Mouse (Mus musculus) right cerebral cortex, adult 2 months (tissue): ENCODE data around the gene Slc6a16.
"Not testable (repeated sequence)": the region's sequence is repeated elsewhere in the genome, so short reads cannot be mapped to it uniquely, and the experiment has no call there.

Source experiments
- DNase-seq, 2 experiments: peaks; one replicate each; pipeline ENCODE4 v3.0.0; 2021 to 2022; ENCODE audit warnings: low spot score in 2 of 2

The Slc6a16 gene

DNA sequence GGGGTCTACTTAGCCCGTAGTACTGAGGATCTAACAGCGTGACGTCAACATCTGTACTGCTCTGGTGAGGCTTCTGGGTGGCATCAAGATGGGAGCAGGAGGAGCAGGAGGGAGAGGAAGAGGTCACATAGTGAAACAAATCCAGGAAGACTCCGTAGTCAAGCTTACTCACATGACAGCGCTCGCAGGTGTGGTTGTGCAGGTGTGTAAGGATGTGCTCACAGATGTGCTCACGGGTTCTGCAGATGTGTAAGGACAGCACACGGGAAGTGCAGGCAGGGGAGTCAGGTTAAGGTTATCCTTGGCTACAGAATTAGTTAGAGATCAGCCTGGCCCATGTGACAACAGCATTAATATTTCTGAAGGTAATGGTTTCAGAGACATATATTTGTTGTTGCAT is 12.9 kb downstream of the Slc6a16 start:
- DNase-seq: no peak

GRCm38 (mm10) chr7:45255822-45256221 is 14.9 kb downstream of the Slc6a16 start:
- DNase-seq: not testable (repeated sequence)

GRCm38 (mm10) chr7:45257063-45257840 is 16.4 kb downstream of the Slc6a16 start:
- peak; percentile 55 to 63 for DNase-seq

DNA sequence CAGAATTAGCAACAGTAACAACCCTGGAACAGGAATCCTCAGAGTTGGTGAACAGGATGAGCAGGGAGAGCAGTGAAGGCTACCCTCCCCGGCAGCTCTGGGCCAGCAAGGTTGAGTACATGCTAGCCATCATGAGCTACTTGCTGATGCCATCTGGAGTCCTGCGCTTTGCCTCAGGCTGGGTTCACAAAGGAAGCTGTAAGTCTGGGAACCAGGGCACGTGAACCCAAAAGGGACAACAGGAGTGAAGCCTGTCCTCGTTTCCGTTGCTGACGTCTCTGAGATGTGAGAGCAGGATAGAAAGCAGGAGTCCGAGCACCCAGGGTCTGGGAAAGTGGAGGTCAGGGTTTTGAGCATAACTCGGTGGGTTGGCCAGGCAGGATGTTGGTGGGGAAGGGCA is 18.4 kb downstream of the Slc6a16 start:
- no peak for DNase-seq

DNA sequence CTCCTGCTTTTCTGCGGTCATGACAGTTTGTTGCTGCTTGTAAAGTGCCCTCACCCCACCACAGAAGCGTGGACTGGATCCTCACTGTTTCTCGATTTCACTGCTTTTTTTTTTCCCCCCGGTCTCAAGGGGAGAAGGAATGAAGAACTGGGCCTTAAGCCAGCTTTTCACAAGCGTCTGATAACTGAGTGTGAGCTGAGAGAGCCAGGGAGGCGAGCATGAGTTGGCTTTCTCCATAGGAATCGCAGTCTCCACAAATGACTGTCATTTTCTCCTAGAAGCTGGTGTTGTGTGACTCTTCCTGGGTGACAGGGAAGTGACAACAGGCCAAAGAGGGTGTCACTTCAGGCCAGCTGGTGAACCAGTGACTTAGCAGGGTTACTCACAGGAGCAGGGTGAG is 21.4 kb downstream of the Slc6a16 start:
- DNase-seq: no peak

GRCm38 (mm10) chr7:45263006-45263607 is 22.2 kb downstream of the Slc6a16 start:
- DNase-seq: no peak

DNA sequence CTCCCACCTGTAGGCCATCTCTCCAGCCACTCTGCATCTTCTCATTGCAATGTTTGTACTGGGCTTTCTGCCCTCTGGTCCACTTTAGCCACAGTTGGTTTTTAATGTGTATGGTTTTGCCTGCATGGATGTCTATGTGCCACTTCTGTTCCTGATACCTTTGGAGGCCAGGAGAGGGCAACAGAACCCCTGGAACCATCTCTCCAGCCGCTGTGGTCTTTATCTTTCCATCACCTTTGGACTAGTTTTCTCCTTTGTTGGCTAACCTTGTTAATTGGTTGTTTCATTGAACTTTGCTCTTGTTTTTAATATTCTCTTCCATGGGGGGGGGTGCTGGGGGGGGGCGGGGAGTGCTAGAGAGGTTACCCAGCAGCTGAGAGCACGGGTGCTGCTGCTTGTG is 23.5 kb downstream of the Slc6a16 start:
- no peak for DNase-seq

DNA sequence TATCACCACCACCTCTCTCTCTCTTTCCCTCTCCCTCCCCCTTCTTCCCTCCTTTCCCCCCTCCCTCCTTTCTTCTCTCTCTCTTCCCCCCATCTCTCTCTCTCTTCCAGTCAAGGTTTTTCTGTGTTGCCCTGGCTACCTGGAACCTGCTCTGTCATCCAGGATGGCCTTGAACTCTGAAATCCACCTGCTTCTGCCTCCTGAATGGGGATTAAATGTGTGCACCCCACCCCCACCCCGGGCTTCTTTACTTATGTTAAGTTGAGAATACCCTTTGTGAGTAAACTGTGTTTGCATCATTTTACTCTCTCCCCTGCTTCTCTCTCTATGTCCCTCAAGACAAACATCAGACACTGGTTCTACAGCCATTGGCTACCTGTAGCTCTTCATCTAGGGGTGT is 24.6 kb downstream of the Slc6a16 start:
- no peak for DNase-seq

- DNase-seq: no peak
These were observed 32.0 kb downstream of the Slc6a16 start for GRCm38 (mm10) chr7:45272786-45273412.

DNA sequence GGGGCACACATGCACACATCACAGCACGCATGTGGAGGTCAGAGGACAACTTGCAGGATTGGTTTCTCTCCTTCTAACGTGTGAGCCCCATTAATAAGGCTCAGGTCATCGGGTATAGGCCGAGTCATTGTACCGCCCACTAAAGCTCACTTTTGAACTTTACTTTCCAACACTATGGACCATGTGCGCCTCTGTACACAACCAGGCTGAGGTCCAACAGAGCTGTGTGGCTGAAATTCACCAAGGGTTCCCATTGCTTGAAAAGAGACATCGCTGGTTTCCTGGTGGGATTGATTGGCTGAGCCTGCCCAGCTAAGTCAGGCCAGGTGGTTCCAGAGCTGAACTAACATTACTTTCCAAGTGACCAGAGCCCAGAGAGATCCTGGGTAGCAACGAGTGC is 32.8 kb downstream of the Slc6a16 start:
- no peak for DNase-seq

DNA sequence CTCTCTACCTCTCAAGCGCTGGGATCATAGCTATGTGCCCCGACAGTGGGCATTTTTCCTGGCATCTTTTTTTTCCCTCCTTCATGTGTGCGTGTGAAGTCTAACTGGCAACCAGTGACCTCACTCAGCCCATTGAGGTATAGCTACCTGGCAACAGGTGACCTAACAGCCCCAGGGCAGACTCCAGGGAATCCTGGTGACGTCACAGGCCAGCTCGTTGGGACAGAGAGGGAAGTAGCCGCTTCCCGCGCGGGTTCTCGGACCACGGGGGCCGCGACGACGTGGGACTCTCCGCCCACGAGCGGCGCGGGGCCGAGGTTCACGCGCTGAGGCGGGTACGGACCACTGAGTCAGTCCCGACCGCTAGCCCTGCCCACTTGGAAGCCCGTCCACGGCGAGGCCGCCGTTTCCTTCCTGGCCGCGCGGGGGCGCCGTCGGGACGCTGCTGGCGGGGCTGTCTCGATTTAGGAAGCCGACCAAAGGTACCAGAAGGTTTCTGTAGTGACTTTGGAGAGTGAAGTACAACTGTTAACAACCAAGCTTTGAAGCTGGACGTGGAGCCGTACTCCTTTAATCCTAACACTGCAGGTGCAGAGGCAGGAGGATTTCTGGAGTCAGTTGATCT is 36.4 kb downstream of the Slc6a16 start, which contains the start of gene Slc6a21:
Slc6a21 (plus strand) TSS at position 378 of the 625 bp plus-strand sequence.
- DNase-seq: peak; percentile 75 to 76

DNA sequence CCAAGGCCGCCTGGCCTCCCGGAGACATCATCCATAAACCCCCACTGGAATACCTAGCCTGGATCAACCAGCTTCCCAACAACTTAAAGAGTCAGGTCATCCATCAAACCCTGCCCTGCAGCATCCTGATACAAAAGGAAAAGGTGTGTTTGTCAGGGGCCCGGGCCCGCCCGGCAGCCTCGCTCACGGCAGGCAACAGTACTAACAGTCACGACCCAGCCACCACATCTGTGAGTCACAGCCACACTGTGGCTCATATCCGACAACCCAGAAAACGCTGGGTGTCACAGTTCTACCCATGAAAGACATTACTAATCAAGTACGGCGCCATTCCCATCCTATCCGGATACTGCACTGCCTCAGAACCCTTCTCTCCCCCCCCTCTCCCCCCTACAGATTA is 45.6 kb downstream of the Slc6a16 start:
- DNase-seq: no peak

- no peak for DNase-seq
These were observed 55.7 kb downstream of the Slc6a16 start for GRCm38 (mm10) chr7:45296626-45297025.

DNA sequence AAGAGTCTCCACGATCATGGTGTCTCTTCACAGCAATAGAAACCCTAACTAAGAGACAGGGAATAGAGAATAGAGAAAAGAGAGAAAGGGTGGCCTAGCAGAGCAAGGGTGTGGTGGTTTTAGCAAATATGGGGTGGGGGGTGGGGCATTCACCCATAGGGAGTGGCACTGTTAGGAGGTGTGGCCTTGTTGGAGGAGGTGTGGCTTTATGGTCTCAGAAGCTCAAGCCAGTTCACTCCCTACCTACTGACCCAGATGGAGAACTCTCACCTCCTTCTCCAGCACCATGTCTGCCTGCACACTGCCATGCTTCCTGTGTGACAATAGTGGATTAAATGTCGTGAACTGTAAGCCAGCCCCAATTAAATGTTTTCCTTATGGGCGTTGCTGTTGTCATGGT is 56.7 kb downstream of the Slc6a16 start:
- DNase-seq: no peak

DNA sequence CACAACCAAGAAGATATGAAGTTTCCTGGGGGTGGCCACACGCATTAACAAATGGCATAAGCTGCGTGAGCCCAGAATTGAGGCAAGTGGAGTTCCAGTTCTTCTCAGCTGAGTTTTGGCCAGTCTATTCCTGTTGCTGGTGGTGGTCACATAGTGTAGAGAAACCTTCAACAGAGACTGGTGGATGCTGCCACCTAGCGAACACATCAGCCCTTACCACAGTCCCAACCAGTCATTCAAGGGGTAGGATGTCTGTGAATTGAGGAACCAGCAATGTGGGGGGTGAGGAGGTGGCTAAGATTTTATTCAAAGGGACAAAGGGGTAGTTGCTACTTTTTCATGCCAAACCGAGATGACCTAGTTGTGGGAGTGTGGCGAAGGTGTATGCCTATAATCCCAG is 58.9 kb downstream of the Slc6a16 start:
- peak; percentile 79 to 87 for DNase-seq

- DNase-seq: peak; percentile 83 to 85
These were observed 59.4 kb downstream of the Slc6a16 start for GRCm38 (mm10) chr7:45300270-45300669.

- DNase-seq: no peak
These were observed 61.7 kb downstream of the Slc6a16 start for GRCm38 (mm10) chr7:45302626-45303025.

- DNase-seq: no peak
These were observed 64.0 kb downstream of the Slc6a16 start for GRCm38 (mm10) chr7:45304869-45305268.

DNA sequence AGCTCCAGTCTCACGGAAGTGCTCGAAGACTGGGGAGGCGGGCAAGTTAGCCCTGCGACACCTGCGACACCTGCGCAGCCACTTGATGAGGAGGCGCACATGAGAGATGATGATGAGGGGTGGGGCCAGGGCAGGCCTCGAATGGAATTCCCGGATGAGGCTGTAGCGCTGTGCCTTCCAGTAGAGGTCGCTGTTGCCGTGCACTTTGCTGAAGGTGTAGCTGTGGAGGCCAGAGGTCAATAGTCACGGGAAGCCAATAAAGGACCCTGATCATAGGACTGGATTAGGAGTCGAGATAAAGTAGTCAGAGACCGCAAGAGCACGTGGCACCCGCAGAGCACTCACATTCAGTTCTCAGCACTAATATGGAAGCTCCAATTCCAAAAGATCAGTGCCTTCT is 64.4 kb downstream of the Slc6a16 start:
- DNase-seq: peak; percentile 62 to 67

- DNase-seq: no peak
These were observed 67.8 kb downstream of the Slc6a16 start for GRCm38 (mm10) chr7:45308551-45309240.

GRCm38 (mm10) chr7:45309455-45309854 is 68.6 kb downstream of the Slc6a16 start:
- peak in 1 of 2 experiments; percentile 50 for DNase-seq

DNA sequence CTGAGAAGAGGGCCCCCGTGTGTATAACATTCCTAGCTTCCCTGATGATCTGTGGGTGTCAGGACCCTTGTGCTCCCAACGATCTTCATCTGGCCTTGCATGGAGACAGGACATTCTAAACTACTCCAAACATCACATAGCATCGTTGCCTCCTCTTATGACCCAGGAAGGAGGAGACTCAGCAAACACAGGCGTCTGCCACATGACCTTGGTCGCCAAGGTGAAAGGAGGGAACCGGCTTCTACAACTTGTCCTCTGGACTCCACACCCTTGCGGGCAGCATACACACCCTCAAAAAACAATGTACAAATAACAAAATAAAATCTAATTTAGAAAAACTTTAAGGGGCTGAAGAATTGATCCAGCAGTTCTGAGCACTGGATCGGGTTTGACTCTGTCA is 71.1 kb downstream of the Slc6a16 start:
- no peak for DNase-seq
